Mouse (Mus musculus) bone marrow macrophage, adult 2 months (primary cell): Measurements from ENCODE around the gene Stim2. TPM values are rescaled to one million over a fixed set of nuclear protein-coding genes. Genes with fewer than 3 reads are reported as not detected.

Source experiments
- H3K27ac ChIP-seq: 2 replicates; pipeline ENCODE4 v1.5.1; 2012; ENCODE audit warnings: low read depth, low read length; ENCODE audit not compliant: insufficient read depth
- H3K4me1 ChIP-seq: 2 replicates; pipeline ENCODE4 v1.6.1; 2012; ENCODE audit warnings: low read length; ENCODE audit not compliant: control insufficient read depth, insufficient read depth
- H3K4me3 ChIP-seq: 2 replicates; pipeline ENCODE4 v1.5.1; 2012; ENCODE audit warnings: mild to moderate bottlenecking, low read length, moderate library complexity; ENCODE audit not compliant: insufficient read depth
- CTCF ChIP-seq: IDR thresholded peaks from 2 replicates; pipeline ENCODE4 v1.5.1; 2012; ENCODE audit warnings: low read depth, mild to moderate bottlenecking, low read length, moderate library complexity
- POLR2A ChIP-seq: IDR thresholded peaks from 2 replicates; pipeline ENCODE4 v1.6.1; 2012; ENCODE audit warnings: mild to moderate bottlenecking, low read depth, low read length, borderline replicate concordance
- polyA plus RNA-seq: library from polyadenylated mRNA; stranded (reverse); fragments of >200 nt; gene quantifications from 2 replicates; pipeline ENCODE4 v1.2.4, GENCODE M21; 2012; ENCODE audit not compliant: missing spikeins, insufficient read depth, insufficient read length

Stim2 gene
- polyA plus RNA-seq, 1 experiment, result 37.9 TPM

- Histone ChIP-seq H3K27ac (no peak overlapping the region), H3K4me3 (no peak overlapping the region), H3K4me1 (no peaks in the 10 kb centered on the region)
- TF ChIP-seq POLR2A (no peak), CTCF (no peak)
These were observed 120.3 kb downstream of the Stim2 start for GRCm38 (mm10) chr5:54118410-54119212.

GRCm38 (mm10) chr5:54148091-54148795 lies 149.9 kb downstream of the Stim2 start:
- H3K27ac ChIP-seq, result no peak overlapping the region
- H3K4me1 ChIP-seq, result no peaks in the 10 kb centered on the region
- H3K4me3 ChIP-seq, result no peak overlapping the region
- TF ChIP-seq POLR2A (no peak), CTCF (no peak)

- no peak for TF ChIP-seq POLR2A
- no peak for TF ChIP-seq CTCF
- Histone ChIP-seq H3K4me3 (no peak overlapping the region), H3K4me1 (no peaks in the 10 kb centered on the region), H3K27ac (no peak overlapping the region)
These were observed 156.4 kb downstream of the Stim2 start for GRCm38 (mm10) chr5:54154503-54155226.

- Histone ChIP-seq H3K4me3 (no peak overlapping the region), H3K4me1 (no peaks in the 10 kb centered on the region), H3K27ac (no peak overlapping the region)
- TF ChIP-seq POLR2A (no peak), CTCF (no peak)
These were observed 157.0 kb downstream of the Stim2 start for GRCm38 (mm10) chr5:54155227-54155776.

GRCm38 (mm10) chr5:54155916-54156315 lies 157.6 kb downstream of the Stim2 start:
- H3K4me3 ChIP-seq, result no peak overlapping the region
- H3K4me1 ChIP-seq, result no peaks in the 10 kb centered on the region
- TF ChIP-seq CTCF (no peak), POLR2A (no peak)
- H3K27ac ChIP-seq, result no peak overlapping the region

GRCm38 (mm10) chr5:54156944-54157527 lies 158.7 kb downstream of the Stim2 start:
- TF ChIP-seq CTCF (no peak), POLR2A (no peak)
- H3K4me3 ChIP-seq, result no peak overlapping the region
- H3K27ac ChIP-seq, result no peak overlapping the region

GRCm38 (mm10) chr5:54158230-54158629 lies 159.9 kb downstream of the Stim2 start:
- no peaks in the 10 kb centered on the region for H3K4me1 ChIP-seq
- H3K27ac ChIP-seq, result no peak overlapping the region
- no peak for TF ChIP-seq CTCF
- no peak for TF ChIP-seq POLR2A
- no peak overlapping the region for H3K4me3 ChIP-seq

More at GRCm38 (mm10) chr5:54156944-54157527, 158.7 kb downstream of the Stim2 start:
- no peaks in the 10 kb centered on the region for H3K4me1 ChIP-seq

- no peak overlapping the region for H3K4me3 ChIP-seq
- no peaks in the 10 kb centered on the region for H3K4me1 ChIP-seq
- no peak overlapping the region for H3K27ac ChIP-seq
- TF ChIP-seq CTCF (no peak), POLR2A (no peak)
These were observed 161.0 kb downstream of the Stim2 start for GRCm38 (mm10) chr5:54159156-54159793.

- H3K27ac ChIP-seq, result no peak overlapping the region
- H3K4me1 ChIP-seq, result no peaks in the 10 kb centered on the region
- no peak overlapping the region for H3K4me3 ChIP-seq
- TF ChIP-seq CTCF, result no peak
- no peak for TF ChIP-seq POLR2A
These were observed 162.3 kb downstream of the Stim2 start for GRCm38 (mm10) chr5:54160561-54160960.
